Mouse (Mus musculus) E14TG2a.4 (cell line): ENCODE data around the gene Trim67.

Experiments
- H3K27me3 ChIP-seq: 2 replicates; pipeline ENCODE4 v1.6.1; 2014; ENCODE audit warnings: low read length, control low read depth; ENCODE audit not compliant: insufficient read depth
- H3K36me3 ChIP-seq: 2 replicates; pipeline ENCODE4 v1.6.1; 2014; ENCODE audit warnings: low read length, control low read depth; ENCODE audit not compliant: insufficient read depth
- H3K4me1 ChIP-seq: replicated peaks from 2 replicates; pipeline ENCODE4 v1.6.1; 2014; ENCODE audit warnings: low read depth, low read length, control low read depth
- H3K4me3 ChIP-seq: replicated peaks from 2 replicates; pipeline ENCODE4 v1.5.1; 2014; ENCODE audit warnings: mild to moderate bottlenecking, low read length
- H3K9me3 ChIP-seq: 2 replicates; pipeline ENCODE4 v1.6.1; 2014; ENCODE audit warnings: low read length, control low read depth
- CTCF ChIP-seq: conservative IDR thresholded peaks from 2 replicates; pipeline ENCODE4 v1.5.1; 2014; ENCODE audit warnings: low read length
- NANOG ChIP-seq: IDR thresholded peaks from 2 replicates; pipeline ENCODE4 v1.6.1; 2014; ENCODE audit warnings: borderline replicate concordance, low read length, mixed read lengths
- POU5F1 ChIP-seq: IDR thresholded peaks from 2 replicates; pipeline ENCODE4 v1.6.1; 2014; ENCODE audit warnings: low read length, borderline replicate concordance

Gene Trim67

GRCm38 (mm10) chr8:124831531-124831930 lies 38.6 kb downstream of the Trim67 start:
- peaks cover 35% of the 10 kb centered on the region for H3K27me3 ChIP-seq
- TF ChIP-seq CTCF (no peak), NANOG (no peak), POU5F1 (no peak)
- no peaks in the 10 kb centered on the region for H3K9me3 ChIP-seq
- no peaks in the 10 kb centered on the region; the same call in 1 of the 2 replicates for H3K36me3 ChIP-seq
- H3K4me3 ChIP-seq = no peak overlapping the region
- peaks cover 59% of the 10 kb centered on the region for H3K4me1 ChIP-seq

- Histone ChIP-seq H3K27me3 (peaks cover 35% of the 10 kb centered on the region), H3K4me1 (peaks cover 55% of the 10 kb centered on the region), H3K9me3 (no peaks in the 10 kb centered on the region), H3K36me3 (no peaks in the 10 kb centered on the region; the same call in 1 of the 2 replicates), H3K4me3 (no peak overlapping the region)
- TF ChIP-seq CTCF (no peak), NANOG (no peak), POU5F1 (no peak)
Observed at GRCm38 (mm10) chr8:124831941-124832340, 39.0 kb downstream of the Trim67 start.

GRCm38 (mm10) chr8:124833430-124834205 lies 40.7 kb downstream of the Trim67 start:
- H3K36me3 ChIP-seq = peaks cover 16% of the 10 kb centered on the region
- peak overlapping the region; percentile 53; the same call in 1 of the 2 replicates for H3K4me3 ChIP-seq
- H3K4me1 ChIP-seq = peaks cover 38% of the 10 kb centered on the region
- no peaks in the 10 kb centered on the region for H3K9me3 ChIP-seq
- H3K27me3 ChIP-seq = peaks cover 30% of the 10 kb centered on the region
- TF ChIP-seq CTCF (no peak), NANOG (no peak), POU5F1 (no peak)

GRCm38 (mm10) chr8:124835848-124836247 lies 43.0 kb downstream of the Trim67 start:
- Histone ChIP-seq H3K36me3 (peaks cover 38% of the 10 kb centered on the region), H3K4me1 (peaks cover 30% of the 10 kb centered on the region), H3K9me3 (no peaks in the 10 kb centered on the region), H3K27me3 (peaks cover 27% of the 10 kb centered on the region), H3K4me3 (no peak overlapping the region)
- TF ChIP-seq CTCF (no peak), POU5F1 (no peak), NANOG (no peak)

- peaks cover 27% of the 10 kb centered on the region for H3K27me3 ChIP-seq
- peaks cover 33% of the 10 kb centered on the region for H3K4me1 ChIP-seq
- peaks cover 42% of the 10 kb centered on the region for H3K36me3 ChIP-seq
- no peak overlapping the region for H3K4me3 ChIP-seq
- no peaks in the 10 kb centered on the region for H3K9me3 ChIP-seq
- TF ChIP-seq CTCF (no peak), NANOG (no peak), POU5F1 (no peak)
Observed at GRCm38 (mm10) chr8:124836273-124836672, 43.4 kb downstream of the Trim67 start.

- Histone ChIP-seq H3K27me3 (peaks cover 21% of the 10 kb centered on the region), H3K9me3 (no peaks in the 10 kb centered on the region), H3K36me3 (peaks cover 49% of the 10 kb centered on the region), H3K4me3 (no peak overlapping the region), H3K4me1 (peaks cover 31% of the 10 kb centered on the region)
- TF ChIP-seq POU5F1 = no peak
- TF ChIP-seq CTCF = no peak
- no peak for TF ChIP-seq NANOG
Observed at GRCm38 (mm10) chr8:124836907-124837306, 44.0 kb downstream of the Trim67 start.

GRCm38 (mm10) chr8:124837956-124838355 lies 45.1 kb downstream of the Trim67 start:
- Histone ChIP-seq H3K9me3 (no peaks in the 10 kb centered on the region), H3K36me3 (peaks cover 59% of the 10 kb centered on the region), H3K4me1 (peaks cover 37% of the 10 kb centered on the region), H3K27me3 (peaks cover 11% of the 10 kb centered on the region), H3K4me3 (no peak overlapping the region)
- TF ChIP-seq CTCF = no peak
- no peak for TF ChIP-seq POU5F1
- no peak for TF ChIP-seq NANOG

GRCm38 (mm10) chr8:124839371-124839770 lies 46.5 kb downstream of the Trim67 start:
- Histone ChIP-seq H3K4me3 (no peak overlapping the region), H3K9me3 (no peaks in the 10 kb centered on the region), H3K27me3 (no peaks in the 10 kb centered on the region), H3K4me1 (peaks cover 41% of the 10 kb centered on the region), H3K36me3 (peaks cover 73% of the 10 kb centered on the region)
- TF ChIP-seq POU5F1 = no peak
- TF ChIP-seq NANOG = no peak

GRCm38 (mm10) chr8:124840900-124841299 lies 48.0 kb downstream of the Trim67 start:
- H3K4me3 ChIP-seq = no peak overlapping the region
- TF ChIP-seq NANOG (no peak), CTCF (no peak), POU5F1 (no peak)

More at GRCm38 (mm10) chr8:124840900-124841299, 48.0 kb downstream of the Trim67 start:
- Histone ChIP-seq H3K9me3 (no peaks in the 10 kb centered on the region), H3K27me3 (no peaks in the 10 kb centered on the region), H3K36me3 (peaks cover 88% of the 10 kb centered on the region), H3K4me1 (peaks cover 49% of the 10 kb centered on the region)
